In the genomic region with DNA sequence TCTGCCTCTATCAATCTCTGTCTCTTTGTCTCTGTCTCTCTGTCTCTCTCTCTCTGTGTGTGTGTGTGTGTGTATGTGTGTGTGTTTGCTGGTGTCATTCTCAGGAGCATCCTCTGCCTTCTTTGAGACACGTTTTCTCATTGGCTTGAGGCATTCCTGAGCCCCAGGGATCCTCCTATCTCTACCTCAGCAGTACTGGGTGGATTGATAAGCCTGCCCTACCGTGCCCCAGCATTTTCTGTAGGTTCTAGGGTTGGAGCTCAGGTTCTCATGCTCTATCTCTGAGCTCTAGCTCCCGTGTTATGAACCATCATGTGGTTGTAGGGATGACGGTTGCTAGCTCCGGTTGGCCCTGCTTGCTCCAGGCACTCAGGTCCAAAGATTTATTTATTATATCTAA, we compare ENCODE assay signal across 13 mouse cellular contexts. TPM values are rescaled to one million over a fixed set of nuclear protein-coding genes. Genes with fewer than 3 reads are reported as not detected.
"Had no signal": no experiment of that assay in that cellular context is flagged by ENCODE, and none has a peak within 500 bp of the region (broad histone marks: within the 10 kb centered on the region; RNA-seq: fewer than 3 reads in every experiment).

No protein-coding gene starts in this region.

- ATAC-seq: midbrain, embryonic 16.5 days had no signal

- H3K4me2 ChIP-seq: lung, embryonic 14.5 days; midbrain, embryonic 12.5 days; neural tube, embryonic 13.5 days; neural tube, embryonic 15.5 days had no signal

- H3K27ac ChIP-seq: midbrain, embryonic 10.5 days; midbrain, embryonic 12.5 days; neural tube, embryonic 13.5 days; neural tube, embryonic 15.5 days had no signal

- H3K36me3 ChIP-seq: midbrain, embryonic 10.5 days; midbrain, embryonic 12.5 days; neural tube, embryonic 13.5 days; neural tube, embryonic 15.5 days had no signal

- H3K4me3 ChIP-seq: midbrain, embryonic 10.5 days; midbrain, embryonic 12.5 days; myocyte; neural tube, embryonic 13.5 days; neural tube, embryonic 15.5 days had no signal

- H3K9me3 ChIP-seq: midbrain, embryonic 10.5 days; midbrain, embryonic 12.5 days; neural tube, embryonic 13.5 days; neural tube, embryonic 15.5 days had no signal

- H3K9ac ChIP-seq: lung, embryonic 14.5 days; midbrain, embryonic 12.5 days; neural tube, embryonic 13.5 days; neural tube, embryonic 15.5 days had no signal

- H3K4me1 ChIP-seq: midbrain, embryonic 10.5 days; midbrain, embryonic 12.5 days; neural tube, embryonic 13.5 days; neural tube, embryonic 15.5 days had no signal

- H3K27me3 ChIP-seq: midbrain, embryonic 12.5 days; neural tube, embryonic 13.5 days; neural tube, embryonic 15.5 days had no signal

RNA-seq across cellular contexts. Expression of a gene that starts 9.6 kb away (rescaled TPM):
- total RNA-seq: megakaryocyte-erythroid progenitor cell, adult 5-6 weeks had no signal
- polyA plus RNA-seq: lung, embryonic 14.5 days; lung, embryonic 16.5 days; midbrain, embryonic 12.5 days; midbrain, embryonic 16.5 days; myocyte; neural tube, embryonic 11.5 days; stomach, embryonic 14.5 days; thymus, postnatal 0 days; urinary bladder, adult 2 months had no signal
